Mouse (Mus musculus): ENCODE results near the gene Nrde2.

DNA sequence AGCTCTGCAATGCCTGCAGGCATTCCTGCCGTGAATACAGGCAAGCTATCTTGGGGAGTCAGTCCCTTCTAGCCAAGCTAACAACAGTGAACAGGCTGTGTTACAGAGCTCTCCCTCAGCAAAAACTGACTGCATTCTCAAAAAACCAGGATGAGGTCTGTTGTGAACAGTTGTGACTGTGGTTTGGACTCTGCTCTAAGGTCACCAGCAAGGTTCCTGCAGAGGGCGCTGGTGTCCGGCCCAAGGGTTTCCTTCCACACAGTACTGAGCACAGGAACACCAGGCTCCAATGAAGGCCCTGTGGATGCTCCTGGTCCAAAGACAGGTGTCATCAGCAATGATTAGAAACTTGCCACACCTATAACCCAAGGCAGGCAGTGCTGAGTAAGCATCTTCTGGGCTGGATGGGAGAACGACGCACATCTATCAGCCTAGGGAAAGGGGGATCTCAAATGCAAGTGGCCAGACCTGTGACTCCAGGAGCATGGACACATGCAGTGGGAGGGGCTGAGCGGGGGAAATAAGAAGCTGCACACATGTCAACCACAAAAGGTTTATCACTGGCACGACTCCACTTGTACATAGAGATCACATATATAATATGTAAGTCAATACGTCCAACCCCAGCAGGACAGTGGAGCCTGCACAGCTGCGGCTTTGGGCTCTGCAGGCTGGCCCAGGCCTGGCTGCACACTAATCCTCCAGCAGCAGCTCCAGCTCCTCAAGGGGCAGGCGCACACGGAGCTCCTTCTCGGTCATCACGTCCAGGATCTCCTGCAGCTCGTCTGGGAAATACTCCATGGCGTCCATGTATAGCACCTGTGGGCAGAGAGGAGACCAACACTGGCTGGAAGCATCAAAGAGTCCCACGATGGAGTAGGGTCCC lies 34.3 kb downstream of the Nrde2 start:
- no peak for TF ChIP-seq POLR2A (IDR thresholded peaks at IDR 0.05; ENCODE audit: control insufficient read depth, extremely low read depth, insufficient read depth, low read length, poor library complexity)
- no peak for TF ChIP-seq CTCF (IDR thresholded peaks at IDR 0.05; ENCODE audit: borderline replicate concordance, control insufficient read depth, extremely low read depth, insufficient read depth, low read length, poor library complexity)

All from thymus, adult 2 months (tissue).